Mouse (Mus musculus) spleen, adult 2 months (tissue): ENCODE data around the gene B3gntl1.

Experiments used
- CTCF ChIP-seq: fragments of 200-500 bp; IDR thresholded peaks from 2 replicates; pipeline ENCODE4 v1.5.1; 2011; ENCODE audit warnings: mild to moderate bottlenecking, inconsistent platforms; ENCODE audit not compliant: insufficient read depth, insufficient read length, insufficient replicate concordance; ENCODE audit errors: extremely low read depth
- POLR2A ChIP-seq: fragments of 200-500 bp; IDR thresholded peaks from 2 replicates; pipeline ENCODE4 v1.6.1; 2011; ENCODE audit warnings: low read depth, low read length, inconsistent platforms

DNA sequence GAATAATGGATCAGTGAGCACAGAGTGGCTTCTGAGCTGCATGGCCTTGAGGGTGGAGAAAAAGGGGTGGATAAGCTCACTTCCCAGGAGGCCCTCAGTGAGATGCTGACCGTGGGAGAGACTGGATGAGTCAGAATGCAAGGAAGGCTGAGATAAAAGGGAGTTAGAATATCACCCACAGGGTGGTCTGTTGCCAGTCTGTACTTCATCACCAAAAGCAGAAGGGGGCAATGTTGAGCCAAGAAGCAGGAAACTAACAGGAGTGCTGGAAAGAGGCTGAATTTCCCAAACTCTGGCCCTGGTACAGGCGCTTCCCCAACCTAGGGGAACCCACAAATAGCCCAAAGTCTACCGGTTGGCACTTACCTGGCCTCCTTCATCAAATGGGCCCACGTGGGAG lies 42.5 kb downstream of the B3gntl1 start:
- TF ChIP-seq CTCF, result no peak
- no peak for TF ChIP-seq POLR2A
